Mouse (Mus musculus): ENCODE measurements around the gene Pptc7. TPM values are rescaled to one million over a fixed set of nuclear protein-coding genes. Genes with fewer than 3 reads are reported as not detected.

The Pptc7 gene
- polyA plus RNA-seq, 1 experiment from 2014 or later: 13.0 TPM

DNA sequence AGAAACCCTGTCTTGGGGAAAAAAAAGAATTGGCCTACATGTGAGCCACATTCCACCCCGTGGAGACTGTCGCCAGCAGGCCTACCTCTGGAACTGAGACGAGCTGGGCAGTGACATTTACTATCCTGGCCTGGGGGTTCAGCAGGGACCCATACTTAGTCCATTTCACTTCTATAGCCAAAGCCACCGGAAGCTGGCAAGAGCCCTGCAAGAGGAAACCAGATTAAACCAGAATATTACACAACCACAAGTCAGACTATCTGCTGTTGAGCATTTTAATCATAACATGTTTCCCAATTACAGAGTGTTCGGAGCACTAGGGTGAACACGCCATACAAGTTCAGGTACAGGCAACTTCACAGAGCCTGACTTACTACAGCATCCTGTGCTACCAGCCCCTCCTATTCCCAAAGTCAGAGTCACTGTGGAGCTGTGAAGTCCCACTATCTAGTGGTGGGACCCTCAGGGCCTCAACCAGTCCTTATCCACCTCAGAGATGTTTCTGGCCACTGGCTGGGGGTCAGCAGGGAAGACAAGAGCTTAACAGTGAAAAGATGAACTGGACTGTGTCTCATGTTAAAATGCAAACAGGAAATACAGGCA lies 41.5 kb upstream of the Pptc7 start:
- no peaks in the 10 kb centered on the region for H3K27me3 ChIP-seq (replicated peaks; ENCODE audit: control insufficient read depth, insufficient read depth, low read length)
- H3K36me3 ChIP-seq (ENCODE audit: control insufficient read depth, insufficient read depth): peaks cover 19% of the 10 kb centered on the region; the same call in 1 of the 2 replicates
- no peak overlapping the region for H3K4me3 ChIP-seq (ENCODE audit: low read depth, low read length)
- no peak overlapping the region for H3K4me2 ChIP-seq (replicated peaks; ENCODE audit: low read depth)
- no peaks in the 10 kb centered on the region for H3K9me3 ChIP-seq (ENCODE audit: control insufficient read depth)
- H3K9ac ChIP-seq (ENCODE audit: low read depth, low read length): no peak overlapping the region
- no peaks in the 10 kb centered on the region for H3K4me1 ChIP-seq (replicated peaks; ENCODE audit: control insufficient read depth, insufficient read depth, low read length)
- no peak for ATAC-seq
- no peak overlapping the region for H3K27ac ChIP-seq (ENCODE audit: low read depth, low read length)
- WGBS: 88% methylated on average over 6 of the region's 6 CpGs
- no peak for TF ChIP-seq CTCF (IDR thresholded peaks at IDR 0.05; ENCODE audit: low read depth)

DNA sequence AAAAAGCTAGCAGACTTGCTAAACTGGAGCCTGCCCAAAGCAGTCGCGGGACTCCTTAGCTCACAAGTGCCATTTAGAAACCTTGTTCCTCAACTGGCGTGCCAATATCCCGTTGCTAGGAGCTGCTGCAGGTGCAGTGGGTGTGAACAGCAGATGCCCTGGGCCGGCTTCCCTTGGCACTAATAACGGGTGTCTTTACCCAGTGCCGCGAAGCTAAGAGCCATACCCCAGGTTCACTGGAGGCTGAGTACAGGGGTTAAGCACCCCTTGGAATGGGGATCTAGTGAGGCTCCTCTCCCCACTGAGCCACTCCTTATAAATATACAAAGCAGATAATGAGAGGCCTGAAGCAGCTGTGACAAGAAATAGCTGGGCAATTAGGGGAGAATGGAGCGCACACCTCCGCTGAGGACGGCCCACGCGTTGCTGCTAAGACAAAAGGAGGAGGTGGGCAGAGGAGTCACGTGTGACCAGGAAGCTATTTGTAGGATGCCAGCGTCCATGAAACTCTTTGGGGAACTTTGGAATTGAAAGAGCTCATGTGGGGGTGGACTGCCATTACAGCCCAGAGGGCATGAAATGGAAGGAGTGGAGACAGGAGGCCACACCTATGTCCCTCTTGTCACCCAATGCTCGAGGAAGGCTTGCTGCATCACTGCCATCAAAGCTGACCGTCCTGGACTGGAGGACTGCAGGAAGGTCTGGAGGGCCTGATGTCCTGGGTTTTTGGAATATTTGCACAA lies 40.2 kb upstream of the Pptc7 start:
- no peak for ATAC-seq
- Histone ChIP-seq H3K9me3 (ENCODE audit: control insufficient read depth) (no peaks in the 10 kb centered on the region), H3K4me3 (ENCODE audit: low read depth, low read length) (no peak overlapping the region), H3K4me1 (replicated peaks; ENCODE audit: control insufficient read depth, insufficient read depth, low read length) (no peaks in the 10 kb centered on the region), H3K27me3 (replicated peaks; ENCODE audit: control insufficient read depth, insufficient read depth, low read length) (no peaks in the 10 kb centered on the region), H3K9ac (ENCODE audit: low read depth, low read length) (no peak overlapping the region), H3K36me3 (ENCODE audit: control insufficient read depth, insufficient read depth) (peaks cover 30% of the 10 kb centered on the region; the same call in 1 of the 2 replicates), H3K27ac (ENCODE audit: low read depth, low read length) (no peak overlapping the region), H3K4me2 (replicated peaks; ENCODE audit: low read depth) (no peak overlapping the region)
- no peak for TF ChIP-seq CTCF (IDR thresholded peaks at IDR 0.05; ENCODE audit: low read depth)
- WGBS: 79% methylated on average over 17 of the region's 17 CpGs

DNA sequence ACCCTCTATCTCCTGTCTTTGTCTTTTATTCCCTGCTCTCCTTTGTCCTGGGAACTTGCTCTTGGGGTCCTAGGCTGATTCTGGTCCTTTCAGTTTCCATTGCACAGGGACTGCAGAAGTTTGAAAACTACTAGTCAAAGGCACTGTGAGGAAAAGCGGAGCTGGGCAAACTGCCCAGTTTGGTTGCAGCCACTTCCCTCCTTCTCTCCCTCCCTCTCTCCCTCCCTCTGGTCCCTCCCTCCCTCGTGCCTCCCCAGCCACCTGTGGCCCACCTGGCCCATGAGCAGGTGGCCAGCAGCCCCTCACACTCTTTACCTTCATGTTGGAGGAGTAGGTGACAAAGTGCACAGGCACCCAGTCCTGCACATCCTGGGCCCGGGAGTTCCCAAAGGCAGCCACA lies 39.0 kb upstream of the Pptc7 start:
- Histone ChIP-seq H3K27ac (ENCODE audit: low read depth, low read length) (no peak overlapping the region), H3K4me3 (ENCODE audit: low read depth, low read length) (no peak overlapping the region), H3K36me3 (ENCODE audit: control insufficient read depth, insufficient read depth) (peaks cover 29% of the 10 kb centered on the region; the same call in 1 of the 2 replicates), H3K27me3 (replicated peaks; ENCODE audit: control insufficient read depth, insufficient read depth, low read length) (no peaks in the 10 kb centered on the region), H3K9ac (ENCODE audit: low read depth, low read length) (no peak overlapping the region), H3K4me2 (replicated peaks; ENCODE audit: low read depth) (no peak overlapping the region), H3K9me3 (ENCODE audit: control insufficient read depth) (no peaks in the 10 kb centered on the region), H3K4me1 (replicated peaks; ENCODE audit: control insufficient read depth, insufficient read depth, low read length) (no peaks in the 10 kb centered on the region)
- WGBS: 70% methylated on average over 3 of the region's 3 CpGs
- ATAC-seq: no peak
- TF ChIP-seq CTCF (IDR thresholded peaks at IDR 0.05; ENCODE audit: low read depth): no peak

DNA sequence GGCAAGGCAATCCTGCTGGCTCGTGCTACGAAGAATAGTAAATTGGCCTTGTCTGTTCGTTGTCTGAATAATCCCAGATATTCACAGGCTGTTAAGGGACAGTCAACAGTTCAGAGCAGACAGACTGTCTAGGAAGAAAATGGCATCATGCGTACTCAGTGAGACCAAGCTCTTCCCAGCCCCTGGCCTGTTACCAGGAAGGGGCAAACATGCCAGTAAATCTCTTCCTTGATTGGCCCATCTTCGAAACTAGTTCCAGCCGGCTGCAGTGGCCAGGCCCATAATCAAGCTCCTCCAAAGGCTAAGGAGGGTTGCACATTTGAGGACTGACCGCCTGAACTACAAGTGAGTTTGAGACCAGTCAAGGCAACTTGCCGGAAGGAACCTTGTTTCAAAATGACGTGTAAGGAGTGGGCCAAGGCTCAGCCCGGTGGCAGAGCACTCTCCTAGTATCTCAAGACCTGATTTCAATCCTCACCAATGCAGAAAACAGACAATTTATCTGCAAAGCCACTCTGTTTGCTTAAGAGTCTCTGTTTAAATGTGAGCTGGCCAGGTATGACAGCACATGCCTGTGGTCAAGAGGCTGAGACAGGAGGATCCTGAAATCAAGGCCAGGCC lies 37.5 kb upstream of the Pptc7 start:
- H3K27ac ChIP-seq (ENCODE audit: low read depth, low read length): no peak overlapping the region
- no peaks in the 10 kb centered on the region for H3K9me3 ChIP-seq (ENCODE audit: control insufficient read depth)
- H3K4me1 ChIP-seq (replicated peaks; ENCODE audit: control insufficient read depth, insufficient read depth, low read length): no peaks in the 10 kb centered on the region
- peaks cover 24% of the 10 kb centered on the region; the same call in 1 of the 2 replicates for H3K36me3 ChIP-seq (ENCODE audit: control insufficient read depth, insufficient read depth)
- TF ChIP-seq CTCF (IDR thresholded peaks at IDR 0.05; ENCODE audit: low read depth): no peak
- H3K4me2 ChIP-seq (replicated peaks; ENCODE audit: low read depth): no peak overlapping the region
- WGBS: 87% methylated on average over 10 of the region's 10 CpGs
- no peak overlapping the region for H3K9ac ChIP-seq (ENCODE audit: low read depth, low read length)
- no peaks in the 10 kb centered on the region for H3K27me3 ChIP-seq (replicated peaks; ENCODE audit: control insufficient read depth, insufficient read depth, low read length)
- no peak for ATAC-seq
- no peak overlapping the region for H3K4me3 ChIP-seq (ENCODE audit: low read depth, low read length)

DNA sequence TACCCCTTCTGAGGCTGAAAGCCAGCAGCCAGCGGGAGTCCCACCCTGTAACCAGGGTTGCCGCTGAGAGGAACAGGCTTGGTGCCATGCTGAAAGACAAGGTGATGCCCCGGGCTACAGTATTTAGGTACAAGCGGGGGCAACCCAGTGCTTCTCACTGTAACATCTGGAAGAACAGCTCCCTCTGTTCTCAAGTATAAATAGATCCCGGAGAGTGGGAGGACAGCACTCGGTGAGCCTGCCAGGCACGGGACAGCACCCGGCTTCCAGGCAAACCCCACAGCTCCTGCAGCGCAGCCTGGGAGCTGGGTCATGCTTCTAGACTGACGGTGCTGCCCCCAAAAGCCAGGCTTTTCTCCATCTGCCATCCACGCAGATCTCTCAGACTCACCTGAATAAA lies 36.6 kb upstream of the Pptc7 start:
- Histone ChIP-seq H3K9ac (ENCODE audit: low read depth, low read length) (no peak overlapping the region), H3K4me1 (replicated peaks; ENCODE audit: control insufficient read depth, insufficient read depth, low read length) (no peaks in the 10 kb centered on the region), H3K4me3 (ENCODE audit: low read depth, low read length) (no peak overlapping the region)

DNA sequence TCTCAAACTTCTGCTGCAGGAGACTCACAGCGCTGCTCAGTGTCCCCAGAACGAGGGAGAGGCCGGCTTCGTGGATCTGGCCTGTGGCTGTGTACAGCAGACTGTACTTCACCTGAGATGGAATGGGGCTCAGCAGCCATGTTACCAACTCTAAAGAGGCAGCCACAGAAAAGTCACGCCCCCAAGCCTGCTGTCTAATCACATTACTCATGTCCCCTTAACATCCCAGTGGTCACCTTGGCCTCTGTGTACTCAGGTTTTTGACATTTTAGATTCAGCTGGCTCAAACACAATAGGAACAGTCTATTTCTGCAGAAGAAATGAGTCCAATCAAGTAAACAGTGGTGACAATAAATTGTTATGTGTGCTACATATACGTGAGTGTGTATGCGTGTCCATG lies 36.2 kb upstream of the Pptc7 start:
- ATAC-seq: no peak

More for the DNA sequence above, 36.6 kb upstream of the Pptc7 start:
- Histone ChIP-seq H3K36me3 (ENCODE audit: control insufficient read depth, insufficient read depth) (peaks cover 22% of the 10 kb centered on the region; the same call in 1 of the 2 replicates), H3K9me3 (ENCODE audit: control insufficient read depth) (no peaks in the 10 kb centered on the region), H3K27ac (ENCODE audit: low read depth, low read length) (no peak overlapping the region), H3K27me3 (replicated peaks; ENCODE audit: control insufficient read depth, insufficient read depth, low read length) (no peaks in the 10 kb centered on the region), H3K4me2 (replicated peaks; ENCODE audit: low read depth) (no peak overlapping the region)
- no peak for TF ChIP-seq CTCF (IDR thresholded peaks at IDR 0.05; ENCODE audit: low read depth)
- no peak for ATAC-seq
- 90% methylated on average over 11 of the region's 11 CpGs for WGBS

More for the DNA sequence above, 36.2 kb upstream of the Pptc7 start:
- no peaks in the 10 kb centered on the region for H3K4me1 ChIP-seq (replicated peaks; ENCODE audit: control insufficient read depth, insufficient read depth, low read length)
- no peaks in the 10 kb centered on the region for H3K27me3 ChIP-seq (replicated peaks; ENCODE audit: control insufficient read depth, insufficient read depth, low read length)
- H3K4me2 ChIP-seq (replicated peaks; ENCODE audit: low read depth): no peak overlapping the region
- no peak overlapping the region for H3K4me3 ChIP-seq (ENCODE audit: low read depth, low read length)
- H3K9ac ChIP-seq (ENCODE audit: low read depth, low read length): no peak overlapping the region
- no peak overlapping the region for H3K27ac ChIP-seq (ENCODE audit: low read depth, low read length)
- WGBS: 94% methylated on average over 7 of the region's 7 CpGs
- H3K36me3 ChIP-seq (ENCODE audit: control insufficient read depth, insufficient read depth): peaks cover 22% of the 10 kb centered on the region; the same call in 1 of the 2 replicates
- H3K9me3 ChIP-seq (ENCODE audit: control insufficient read depth): no peaks in the 10 kb centered on the region
- no peak for TF ChIP-seq CTCF (IDR thresholded peaks at IDR 0.05; ENCODE audit: low read depth)
